Mouse (Mus musculus): ENCODE data around the gene Sept5. TPM values are rescaled to one million over a fixed set of nuclear protein-coding genes. Genes with fewer than 3 reads are reported as not detected.

Gene Sept5
- polyA plus RNA-seq, 1 experiment from 2014 or later: 3.2 TPM

GRCm38 (mm10) chr16:18585676-18586075 lies 44.1 kb downstream of the Sept5 start:
- Histone ChIP-seq H3K4me2 (ENCODE audit: low read depth, low read length) (no peak overlapping the region), H3K27ac (ENCODE audit: low read depth) (no peak overlapping the region), H3K9me3 (ENCODE audit: low read length) (no peaks in the 10 kb centered on the region), H3K4me1 (ENCODE audit: insufficient read depth) (peaks cover 24% of the 10 kb centered on the region), H3K9ac (replicated peaks) (no peak overlapping the region), H3K36me3 (replicated peaks; ENCODE audit: insufficient read depth, low read length) (no peaks in the 10 kb centered on the region), H3K4me3 (ENCODE audit: low read depth, low read length) (0 out of 2 replicates have a peak overlapping the region, but pooled peaks have one; percentile 27), H3K27me3 (ENCODE audit: insufficient read depth, low read length) (peaks cover 98% of the 10 kb centered on the region)
- DNase-seq (no peak), ATAC-seq (no peak)
- TF ChIP-seq EP300 (IDR thresholded peaks at IDR 0.05; ENCODE audit: low read depth): no peak
- TF ChIP-seq CTCF (IDR thresholded peaks at IDR 0.05; ENCODE audit: low read depth): no peak
- WGBS (ENCODE audit: insufficient replicate concordance): 19% methylated on average over 10 of the region's 10 CpGs

- H3K27ac ChIP-seq (ENCODE audit: low read depth): no peak overlapping the region
- no peak for TF ChIP-seq CTCF (IDR thresholded peaks at IDR 0.05; ENCODE audit: low read depth)
- 45% methylated on average over 10 of the region's 10 CpGs for WGBS (ENCODE audit: insufficient replicate concordance)
- H3K4me2 ChIP-seq (ENCODE audit: low read depth, low read length): no peak overlapping the region
- H3K36me3 ChIP-seq (replicated peaks; ENCODE audit: insufficient read depth, low read length): no peaks in the 10 kb centered on the region
- no peak overlapping the region for H3K4me3 ChIP-seq (ENCODE audit: low read depth, low read length)
- H3K9me3 ChIP-seq (ENCODE audit: low read length): no peaks in the 10 kb centered on the region
- H3K27me3 ChIP-seq (ENCODE audit: insufficient read depth, low read length): peaks cover 98% of the 10 kb centered on the region
- no peak overlapping the region for H3K9ac ChIP-seq (replicated peaks)
- peaks cover 19% of the 10 kb centered on the region for H3K4me1 ChIP-seq (ENCODE audit: insufficient read depth)
- DNase-seq (no peak), ATAC-seq (no peak)
Observed at GRCm38 (mm10) chr16:18584901-18585510, 44.7 kb downstream of the Sept5 start.

GRCm38 (mm10) chr16:18583673-18584357 lies 45.9 kb downstream of the Sept5 start:
- DNase-seq (no peak), ATAC-seq (no peak)
- Histone ChIP-seq H3K4me2 (ENCODE audit: low read depth, low read length) (no peak overlapping the region), H3K4me1 (ENCODE audit: insufficient read depth) (peaks cover 19% of the 10 kb centered on the region), H3K36me3 (replicated peaks; ENCODE audit: insufficient read depth, low read length) (no peaks in the 10 kb centered on the region), H3K9ac (replicated peaks) (no peak overlapping the region), H3K9me3 (ENCODE audit: low read length) (no peaks in the 10 kb centered on the region), H3K27ac (ENCODE audit: low read depth) (no peak overlapping the region), H3K4me3 (ENCODE audit: low read depth, low read length) (no peak overlapping the region), H3K27me3 (ENCODE audit: insufficient read depth, low read length) (peaks cover 94% of the 10 kb centered on the region)
- WGBS (ENCODE audit: insufficient replicate concordance): 40% methylated on average over 10 of the region's 10 CpGs
- TF ChIP-seq CTCF (IDR thresholded peaks at IDR 0.05; ENCODE audit: low read depth) (no peak), EP300 (IDR thresholded peaks at IDR 0.05; ENCODE audit: low read depth) (no peak)

- H3K27me3 ChIP-seq (ENCODE audit: insufficient read depth, low read length): peaks cover 93% of the 10 kb centered on the region
- no peaks in the 10 kb centered on the region for H3K9me3 ChIP-seq (ENCODE audit: low read length)
- no peak overlapping the region for H3K4me3 ChIP-seq (ENCODE audit: low read depth, low read length)
- TF ChIP-seq CTCF (IDR thresholded peaks at IDR 0.05; ENCODE audit: low read depth) (no peak), EP300 (IDR thresholded peaks at IDR 0.05; ENCODE audit: low read depth) (no peak)
- H3K4me2 ChIP-seq (ENCODE audit: low read depth, low read length): no peak overlapping the region
- no peak overlapping the region for H3K27ac ChIP-seq (ENCODE audit: low read depth)
- H3K4me1 ChIP-seq (ENCODE audit: insufficient read depth): peaks cover 19% of the 10 kb centered on the region
- no peaks in the 10 kb centered on the region for H3K36me3 ChIP-seq (replicated peaks; ENCODE audit: insufficient read depth, low read length)
- ATAC-seq (no peak), DNase-seq (no peak)
- WGBS (ENCODE audit: insufficient replicate concordance): 28% methylated on average over 10 of the region's 10 CpGs
- no peak overlapping the region for H3K9ac ChIP-seq (replicated peaks)
Observed at GRCm38 (mm10) chr16:18583169-18583568, 46.6 kb downstream of the Sept5 start.

- H3K9ac ChIP-seq (replicated peaks): no peak overlapping the region
- no peaks in the 10 kb centered on the region for H3K9me3 ChIP-seq (ENCODE audit: low read length)
- H3K4me3 ChIP-seq (ENCODE audit: low read depth, low read length): peak overlapping the region; percentile 37
- peak overlapping the region; percentile 65 for H3K4me2 ChIP-seq (ENCODE audit: low read depth, low read length)
- DNase-seq: no peak
- no peak for ATAC-seq
- 2% methylated on average over 61 of the region's 67 CpGs for WGBS (ENCODE audit: insufficient replicate concordance)
- peaks cover 89% of the 10 kb centered on the region for H3K27me3 ChIP-seq (ENCODE audit: insufficient read depth, low read length)
- H3K27ac ChIP-seq (ENCODE audit: low read depth): no peak overlapping the region
- TF ChIP-seq CTCF (IDR thresholded peaks at IDR 0.05; ENCODE audit: low read depth) (no peak), EP300 (IDR thresholded peaks at IDR 0.05; ENCODE audit: low read depth) (no peak)
- H3K4me1 ChIP-seq (ENCODE audit: insufficient read depth): peaks cover 19% of the 10 kb centered on the region
- no peaks in the 10 kb centered on the region for H3K36me3 ChIP-seq (replicated peaks; ENCODE audit: insufficient read depth, low read length)
Observed at GRCm38 (mm10) chr16:18582426-18583148, 47.2 kb downstream of the Sept5 start.

- TF ChIP-seq CTCF (IDR thresholded peaks at IDR 0.05; ENCODE audit: low read depth) (no peak), EP300 (IDR thresholded peaks at IDR 0.05; ENCODE audit: low read depth) (no peak)
- under 1% methylated on average over 48 of the region's 66 CpGs for WGBS (ENCODE audit: insufficient replicate concordance)
- Histone ChIP-seq H3K4me3 (ENCODE audit: low read depth, low read length) (peak overlapping the region; percentile 37), H3K4me1 (ENCODE audit: insufficient read depth) (peaks cover 19% of the 10 kb centered on the region), H3K27me3 (ENCODE audit: insufficient read depth, low read length) (peaks cover 85% of the 10 kb centered on the region), H3K4me2 (ENCODE audit: low read depth, low read length) (peak overlapping the region; percentile 65), H3K27ac (ENCODE audit: low read depth) (no peak overlapping the region), H3K36me3 (replicated peaks; ENCODE audit: insufficient read depth, low read length) (no peaks in the 10 kb centered on the region), H3K9ac (replicated peaks) (no peak overlapping the region), H3K9me3 (ENCODE audit: low read length) (no peaks in the 10 kb centered on the region)
- ATAC-seq (no peak), DNase-seq (no peak)
Observed at GRCm38 (mm10) chr16:18581623-18582205, 48.0 kb downstream of the Sept5 start.
